Mouse (Mus musculus) MEL-GATA-1-ER (cell line): ENCODE results near the gene Spns3.

Source experiments
- DNase-seq: peaks from one replicate; pipeline ENCODE4 v3.0.0-alpha.2; 2012; ENCODE audit warnings: low read depth; ENCODE audit errors: extremely low read depth

Spns3 gene

DNA sequence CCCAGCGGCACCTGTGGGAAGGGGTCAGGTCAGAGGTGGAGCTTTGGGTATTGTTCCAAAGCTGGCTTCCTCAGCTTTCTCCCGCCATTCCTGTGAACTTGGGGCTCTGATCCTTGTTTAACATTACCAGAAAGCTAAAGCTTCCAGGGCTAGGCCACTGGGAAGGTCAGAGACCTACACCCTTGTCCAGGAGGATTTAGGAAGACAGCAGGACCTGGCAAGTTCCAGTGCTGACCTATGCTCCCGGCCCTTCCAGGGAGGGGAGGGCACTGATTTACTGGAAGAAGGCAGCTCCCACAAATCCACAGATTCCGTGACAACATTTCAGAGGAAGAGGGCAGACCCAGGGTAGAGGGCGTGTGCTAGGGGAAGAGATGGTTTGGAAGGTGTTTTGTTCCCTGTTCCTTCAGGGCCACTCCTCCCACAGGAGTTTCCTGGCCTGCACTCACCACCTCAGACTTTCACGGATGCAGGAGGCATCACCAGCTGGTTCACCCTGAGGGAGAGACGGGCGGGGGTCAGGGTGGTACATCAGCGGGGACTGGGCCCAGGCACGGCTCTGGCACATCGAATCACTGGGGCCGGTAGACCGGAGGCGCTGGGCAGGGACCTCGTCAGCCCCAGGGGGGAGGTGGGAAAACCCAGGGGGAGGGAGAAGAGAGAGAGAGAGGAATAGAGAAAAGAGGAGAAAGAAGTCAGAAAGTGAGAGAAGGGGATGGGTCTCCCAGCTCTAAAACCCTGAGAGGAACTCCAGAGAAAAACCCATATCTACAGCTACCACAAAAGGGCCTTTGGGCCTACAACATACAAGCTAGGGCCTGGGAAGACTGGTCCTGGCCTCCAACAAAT lies 97.0 kb downstream of the Spns3 start:
- no peak for DNase-seq

GRCm38 (mm10) chr11:72452140-72452665 lies 98.1 kb downstream of the Spns3 start:
- no peak for DNase-seq

GRCm38 (mm10) chr11:72447475-72447874 lies 102.8 kb downstream of the Spns3 start:
- no peak for DNase-seq

DNA sequence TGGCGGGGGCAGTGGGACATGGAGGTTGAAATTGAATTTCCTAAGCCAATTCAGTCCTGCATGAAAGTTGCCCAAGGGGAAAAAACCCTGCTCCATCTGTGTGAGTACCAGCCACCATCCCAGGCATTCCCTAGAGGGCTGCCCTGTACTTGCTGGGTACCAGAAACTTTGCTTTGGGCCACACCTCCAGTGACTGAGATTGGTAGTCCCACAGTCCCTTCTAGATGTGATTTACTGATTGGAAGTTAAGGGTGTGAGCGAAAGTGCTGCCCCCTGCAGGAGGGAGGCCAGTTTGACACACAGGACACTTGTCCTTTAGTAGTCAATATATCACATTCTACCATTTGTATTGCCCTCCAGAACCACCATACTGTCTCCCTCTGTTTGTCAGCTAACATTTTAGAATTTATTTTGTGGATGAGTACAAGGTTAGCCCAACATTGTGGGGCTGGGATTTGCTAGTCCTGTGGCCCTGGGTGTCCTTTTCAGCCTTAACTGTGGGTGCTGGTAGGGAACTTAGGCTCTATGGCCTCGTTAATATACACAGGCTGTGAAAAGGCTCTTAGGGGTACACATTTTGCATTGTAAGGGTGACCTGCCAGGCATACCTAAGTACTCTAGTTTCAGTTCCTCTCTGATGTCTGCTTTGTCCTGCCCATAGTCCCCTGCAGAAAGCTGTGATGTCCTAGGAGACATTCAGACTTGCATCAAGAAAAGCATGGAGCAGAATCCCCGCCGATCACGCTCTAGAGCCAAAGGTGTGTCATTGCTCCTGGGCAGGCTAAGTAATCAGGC lies 103.8 kb downstream of the Spns3 start:
- no peak for DNase-seq
